Mouse (Mus musculus) kidney, postnatal 25 days (tissue): ENCODE measurements at regions not wholly inside any gene's neighbourhood (a gene's known extent, or its start where the extent isn't known, plus 50 kb on each side); places are given as distances from the start of the nearest gene placed in this dataset.
"Not testable (repeated sequence)": the region's sequence is repeated elsewhere in the genome, so short reads cannot be mapped to it uniquely, and the experiment has no call there.

Experiments
- DNase-seq, 2 experiments: peaks; one replicate each; pipeline ENCODE4 v3.0.0; 2021; ENCODE audit warnings: mixed read lengths in 2 of 2

- no peak for DNase-seq
These were observed 105.7 kb downstream of the Mrpl39 start for GRCm38 (mm10) chr16:84629868-84630267.

- DNase-seq, result not testable (repeated sequence)
These were observed 91.1 kb downstream of the Mrpl39 start for GRCm38 (mm10) chr16:84644446-84644845.

- no peak for DNase-seq
These were observed 89.3 kb downstream of the Mrpl39 start for GRCm38 (mm10) chr16:84646172-84646684.

- no peak for DNase-seq
These were observed 84.9 kb downstream of the Mrpl39 start for GRCm38 (mm10) chr16:84650646-84651045.

GRCm38 (mm10) chr16:84653873-84654272, 81.7 kb downstream of the Mrpl39 start:
- no peak for DNase-seq

- peak in 1 of 2 experiments; percentile 42 for DNase-seq
These were observed 73.7 kb downstream of the Mrpl39 start for GRCm38 (mm10) chr16:84661879-84662278.

GRCm38 (mm10) chr16:84663581-84663980, 72.0 kb downstream of the Mrpl39 start:
- no peak for DNase-seq
